Mouse (Mus musculus) embryonic fibroblast, embryonic 13.5 days (primary cell): Measurements from ENCODE around the gene Mrpl22.

ENCODE experiments used
- CTCF ChIP-seq: IDR thresholded peaks from 2 replicates; pipeline ENCODE4 v1.5.1; 2011; ENCODE audit warnings: mild to moderate bottlenecking, control low read depth, low read length, moderate library complexity, borderline replicate concordance; ENCODE audit not compliant: insufficient read depth
- POLR2A ChIP-seq: IDR thresholded peaks from 2 replicates; pipeline ENCODE4 v1.6.1; 2011; ENCODE audit warnings: low read depth, mild to moderate bottlenecking, control low read depth, low read length, moderate library complexity

GRCm38 (mm10) chr11:58183579-58183978 is 12.1 kb downstream of the Mrpl22 start:
- no peak for TF ChIP-seq CTCF
- no peak for TF ChIP-seq POLR2A
